Mouse (Mus musculus) liver, embryonic 11.5 days (tissue): ENCODE measurements around the gene Riok2. TPM values are rescaled to one million over a fixed set of nuclear protein-coding genes. Genes with fewer than 3 reads are reported as not detected.

Source experiments
- ATAC-seq: fragments of 200-750 bp; cut with Nextera tagmentation; replicated peaks from 2 replicates; pipeline ENCODE4 v1.8.0; 2017; ENCODE audit warnings: moderate number of reproducible peaks, mild to moderate bottlenecking, moderate TSS enrichment, moderate library complexity; ENCODE audit not compliant: low FRiP score
- DNase-seq: peaks from one replicate; pipeline ENCODE4 v3.0.0-alpha.2; 2017; ENCODE audit warnings: low spot score
- H3K27ac ChIP-seq: fragments of 300-500 bp; sonication (generic); 2 replicates; pipeline ENCODE4 v1.5.1; 2014; ENCODE audit warnings: mild to moderate bottlenecking, low read depth, low read length, control low read depth
- H3K27me3 ChIP-seq: fragments of 300-500 bp; sonication (generic); replicated peaks from 2 replicates; pipeline ENCODE4 v1.6.1; 2014; ENCODE audit warnings: low read length, mixed read lengths; ENCODE audit not compliant: control insufficient read depth, insufficient read depth
- H3K36me3 ChIP-seq: fragments of 300-500 bp; sonication (generic); 2 replicates; pipeline ENCODE4 v1.6.1; 2014; ENCODE audit warnings: mild to moderate bottlenecking, low read length, moderate library complexity, mixed read lengths; ENCODE audit not compliant: control insufficient read depth, insufficient read depth
- H3K4me1 ChIP-seq: fragments of 300-500 bp; sonication (generic); replicated peaks from 2 replicates; pipeline ENCODE4 v1.6.1; 2014; ENCODE audit warnings: low read length, mixed read lengths; ENCODE audit not compliant: control insufficient read depth, insufficient read depth
- H3K4me2 ChIP-seq: fragments of 300-500 bp; sonication (generic); 2 replicates; pipeline ENCODE4 v1.6.1; 2014; ENCODE audit warnings: mild to moderate bottlenecking, control low read depth, moderate library complexity
- H3K4me3 ChIP-seq: fragments of 300-500 bp; sonication (generic); 2 replicates; pipeline ENCODE4 v1.5.1; 2014; ENCODE audit warnings: low read depth, low read length, control low read depth
- H3K9ac ChIP-seq: fragments of 300-500 bp; sonication (generic); 2 replicates; pipeline ENCODE4 v1.6.1; 2014; ENCODE audit warnings: low read depth, low read length, control low read depth
- H3K9me3 ChIP-seq: fragments of 300-500 bp; sonication (generic); 2 replicates; pipeline ENCODE4 v1.6.1; 2016; ENCODE audit warnings: low read length, inconsistent platforms, mixed read lengths; ENCODE audit not compliant: control insufficient read depth
- WGBS: fragments of 180-500 bp; shearing (Covaris S2); extraction: QIAGEN DNeasy Blood & Tissue Kit; methylation state at CpG from one replicate; pipeline ENCODE4 v1.1.7; 2014; 5-methylcytosine and 5-hydroxymethylcytosine counted together
- polyA plus RNA-seq: library from polyadenylated mRNA; unstranded; fragments of >200 nt; fragmentation: Nextera tagmentation; extraction: Ambion mirVana; gene quantifications from 2 replicates; pipeline ENCODE4 v1.2.1, GENCODE M21; 2014

The Riok2 gene
- polyA plus RNA-seq, 1 experiment from 2014 or later, result 29.6 TPM

- no peaks in the 10 kb centered on the region for H3K36me3 ChIP-seq
- H3K27ac ChIP-seq, result no peak overlapping the region
- DNase-seq (no peak), ATAC-seq (no peak)
- H3K4me1 ChIP-seq, result no peaks in the 10 kb centered on the region
- no peak overlapping the region for H3K4me2 ChIP-seq
- no peak overlapping the region for H3K9ac ChIP-seq
- no peaks in the 10 kb centered on the region for H3K27me3 ChIP-seq
- WGBS, result 61% methylated on average over 4 of the region's 4 CpGs
- no peaks in the 10 kb centered on the region for H3K9me3 ChIP-seq
- H3K4me3 ChIP-seq, result no peak overlapping the region
Measured at GRCm38 (mm10) chr17:17441876-17442498, 67.9 kb downstream of the Riok2 start.

DNA sequence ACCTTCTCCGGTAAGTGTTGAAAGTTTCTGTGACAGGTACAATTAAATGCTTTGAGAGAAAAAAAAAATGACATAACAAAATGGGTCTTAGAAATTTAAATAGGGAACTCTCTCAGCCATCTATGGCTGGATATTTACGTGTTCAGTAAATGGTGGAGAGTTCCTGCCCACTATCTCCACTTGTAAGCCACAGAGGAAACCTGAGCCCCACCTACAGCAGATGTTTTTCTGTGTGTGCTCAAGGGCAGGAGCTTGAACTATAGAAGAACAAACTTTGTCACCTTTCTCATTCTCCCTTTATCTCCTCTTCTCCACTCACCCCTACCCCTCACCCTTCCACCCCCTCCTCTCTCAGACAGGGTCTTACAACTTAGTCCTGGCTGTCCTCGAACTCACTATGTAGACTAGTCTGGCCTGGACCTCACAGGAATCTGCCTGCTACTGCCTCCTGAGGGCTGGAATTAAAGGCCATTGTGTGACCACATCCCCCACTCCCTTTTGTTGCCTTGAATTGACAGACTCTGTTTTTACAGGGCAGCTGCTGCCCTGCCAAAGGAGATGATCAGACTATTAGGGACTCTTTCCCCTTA is 70.3 kb downstream of the Riok2 start:
- Histone ChIP-seq H3K4me2 (no peak overlapping the region), H3K9ac (no peak overlapping the region), H3K27ac (no peak overlapping the region), H3K4me1 (no peaks in the 10 kb centered on the region; the same call in 1 of the 2 replicates), H3K36me3 (no peaks in the 10 kb centered on the region), H3K4me3 (no peak overlapping the region), H3K27me3 (no peaks in the 10 kb centered on the region), H3K9me3 (no peaks in the 10 kb centered on the region)
- ATAC-seq (no peak), DNase-seq (no peak)
- WGBS, result 61% methylated on average over 3 of the region's 3 CpGs

Other genes with a start within 250 kb of the Riok2 start
- 2.8 and 3.9 TPM in 2 replicates for gene Lix1, start 28.4 kb downstream of the Riok2 start, polyA plus RNA-seq